Mouse (Mus musculus) brain, adult 2 months (tissue): Measurements from ENCODE around the gene Dnah11.

ENCODE experiments used
- DNase-seq: peaks from one replicate; pipeline ENCODE4 v3.0.0; 2011; ENCODE audit warnings: low read depth, low spot score

Gene Dnah11

DNA sequence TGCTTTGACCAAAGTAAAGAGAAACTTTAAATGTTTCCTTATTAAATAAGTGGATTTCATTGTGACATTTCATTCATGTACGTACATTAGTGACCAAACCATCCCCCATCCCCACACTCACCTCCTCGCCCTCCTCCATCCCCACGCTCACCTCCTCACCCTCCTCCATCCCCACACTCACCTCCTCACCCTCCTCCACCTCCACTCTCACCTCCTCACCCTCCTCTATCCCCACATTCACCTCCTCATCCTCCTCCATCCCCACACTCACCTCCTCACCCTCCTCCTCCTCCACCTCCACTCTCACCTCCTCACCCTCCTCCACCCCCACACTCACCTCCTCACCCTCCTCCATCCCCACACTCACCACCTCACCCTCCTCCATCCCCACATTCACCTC, 337.6 kb downstream of the Dnah11 start:
- no peak for DNase-seq

- no peak for DNase-seq
Observed at GRCm38 (mm10) chr12:117860840-117861239, 338.0 kb downstream of the Dnah11 start.

- no peak for DNase-seq
Observed at GRCm38 (mm10) chr12:117857884-117858283, 341.0 kb downstream of the Dnah11 start.

GRCm38 (mm10) chr12:117857023-117857422, 341.8 kb downstream of the Dnah11 start:
- no peak for DNase-seq

DNA sequence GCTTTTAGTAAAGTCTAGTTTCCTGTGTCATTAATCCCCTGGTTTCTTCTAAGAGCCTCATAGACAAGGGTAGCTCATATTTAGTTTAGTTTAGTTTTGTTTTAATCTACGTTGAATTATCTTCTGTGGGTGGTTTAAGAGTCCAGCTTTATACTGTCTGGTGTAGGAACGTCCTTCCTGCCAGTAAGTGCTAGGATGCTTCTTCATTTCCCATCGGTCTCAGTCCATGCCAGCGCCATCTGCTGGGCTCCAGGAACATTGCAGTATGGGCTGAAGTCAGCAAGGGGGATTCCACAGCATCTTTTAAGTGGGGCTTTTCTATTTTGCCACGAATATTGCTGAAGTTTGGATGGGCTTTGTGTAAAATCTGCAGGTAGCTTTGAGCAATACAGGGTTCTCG, 345.5 kb downstream of the Dnah11 start:
- DNase-seq, result peak; percentile 69

GRCm38 (mm10) chr12:117850472-117850871, 348.4 kb downstream of the Dnah11 start:
- DNase-seq, result no peak

GRCm38 (mm10) chr12:117848621-117849020, 350.2 kb downstream of the Dnah11 start:
- DNase-seq, result no peak

DNA sequence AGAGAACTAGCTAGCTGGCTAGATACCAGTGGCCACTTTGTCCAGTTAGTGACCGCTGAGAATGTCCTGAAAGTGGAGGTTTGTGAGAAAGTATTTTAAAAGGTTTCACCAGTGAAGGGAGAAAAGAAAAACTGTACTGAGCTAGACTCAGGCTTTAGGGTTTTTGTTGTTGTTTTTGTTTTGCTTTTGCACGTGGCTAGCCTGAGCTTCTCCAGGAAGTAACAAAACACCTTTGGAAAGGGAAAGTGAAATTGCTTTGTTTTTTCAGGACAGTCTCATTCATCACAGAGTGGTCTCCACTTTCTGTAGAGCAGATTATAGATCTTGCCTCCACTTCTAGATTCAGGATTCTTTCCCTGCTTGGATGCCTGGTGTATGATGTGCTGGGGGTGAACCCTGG, 353.9 kb downstream of the Dnah11 start:
- DNase-seq, result no peak

- no peak for DNase-seq
Observed at GRCm38 (mm10) chr12:117844075-117844408, 354.8 kb downstream of the Dnah11 start.

DNA sequence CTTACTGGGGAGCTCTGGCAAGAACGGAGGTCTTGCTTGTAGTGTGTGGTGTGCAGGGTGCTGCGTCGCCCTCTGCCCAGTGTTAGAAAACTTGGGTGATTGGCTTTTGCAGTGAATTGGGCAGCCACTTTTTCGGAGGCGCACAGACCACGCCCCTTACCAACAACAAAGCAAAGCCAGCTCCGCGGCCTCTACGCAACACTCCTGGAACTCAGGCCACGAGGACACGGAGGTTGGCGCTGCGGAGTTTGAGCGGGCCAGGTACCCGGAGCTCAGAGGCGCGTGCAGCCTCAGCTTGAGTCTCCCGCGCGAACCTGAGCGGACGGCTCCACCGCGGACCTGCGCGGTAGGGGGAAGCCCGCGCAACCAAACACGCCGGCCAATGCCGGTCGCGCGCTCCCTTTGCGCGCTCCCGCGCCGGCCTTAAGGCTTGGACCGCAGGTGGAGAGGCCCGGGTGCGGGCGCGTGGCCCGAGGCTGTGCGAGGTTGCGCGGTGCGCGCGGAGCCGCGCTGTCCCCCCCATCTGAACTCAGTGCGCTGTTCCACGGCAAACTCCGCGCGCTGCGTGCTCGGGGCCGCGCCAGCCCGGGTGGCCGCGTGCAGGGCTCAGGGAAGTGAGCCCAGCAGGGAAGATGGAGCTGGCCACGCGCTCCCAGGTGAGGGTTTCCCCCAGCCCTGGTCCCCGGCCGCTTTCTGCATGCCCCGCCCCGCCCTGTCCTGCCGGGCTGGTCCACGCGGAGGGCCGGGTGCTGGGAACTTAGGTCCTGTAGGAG, 355.4 kb downstream of the Dnah11 start:
- DNase-seq, result peak; percentile 69

DNA sequence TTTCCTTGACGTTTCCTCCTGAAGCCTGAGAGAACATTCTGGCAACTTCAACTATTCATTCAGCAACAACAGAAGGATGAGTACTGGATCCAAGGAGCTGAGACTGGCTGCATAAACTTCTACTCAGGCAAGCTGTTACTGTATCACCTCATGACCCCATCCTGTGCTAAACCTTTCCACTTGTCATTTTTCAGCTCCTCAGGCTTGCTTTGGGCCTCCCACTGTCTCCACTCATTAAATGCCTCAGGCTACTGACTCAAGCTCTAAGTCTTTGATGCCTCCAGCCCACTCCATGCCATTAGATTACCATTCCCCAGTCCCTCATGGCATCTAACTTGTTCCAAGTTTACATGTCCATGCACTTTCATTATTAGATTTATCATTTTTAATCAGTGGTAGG, 356.2 kb downstream of the Dnah11 start:
- no peak for DNase-seq

GRCm38 (mm10) chr12:117840705-117841104, 358.1 kb downstream of the Dnah11 start:
- DNase-seq, result no peak

DNA sequence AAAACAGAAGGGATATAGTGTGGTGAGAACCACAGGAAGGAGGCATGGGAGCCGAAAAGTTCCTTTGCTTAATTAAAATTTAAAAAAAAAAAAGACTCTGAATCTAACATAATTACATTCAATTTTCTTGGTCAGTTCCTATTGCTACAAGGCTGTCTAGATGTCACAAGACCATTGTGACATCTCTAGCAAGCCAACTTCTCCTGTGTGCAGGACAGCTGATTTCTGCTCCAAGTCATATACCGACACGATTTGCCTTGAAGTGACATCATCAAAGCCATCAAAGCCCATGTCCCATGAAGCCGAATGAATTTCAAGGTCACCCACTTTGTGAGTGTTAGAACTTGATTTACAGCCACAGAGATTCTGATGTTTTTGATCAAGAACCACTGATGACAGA, 361.5 kb downstream of the Dnah11 start:
- no peak for DNase-seq

DNA sequence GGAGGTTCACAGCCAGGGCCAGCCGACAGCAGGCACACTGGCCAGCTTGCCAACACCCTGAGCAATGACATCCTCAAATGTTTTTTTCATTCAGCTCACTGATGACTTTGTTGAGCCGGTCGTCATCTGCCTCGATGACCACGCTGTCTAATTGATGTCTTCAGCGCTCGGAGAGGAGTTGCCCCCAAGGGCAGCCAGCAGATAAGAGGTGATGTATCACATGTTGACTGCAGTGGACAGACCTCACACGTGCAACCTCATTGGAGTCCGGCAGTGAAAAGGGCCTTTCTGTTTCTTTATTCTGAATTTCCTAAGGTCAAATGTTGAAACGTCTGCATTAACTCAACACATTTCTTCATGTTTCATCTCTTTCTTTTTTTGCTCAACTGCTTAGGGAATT, 363.5 kb downstream of the Dnah11 start:
- DNase-seq, result no peak

DNA sequence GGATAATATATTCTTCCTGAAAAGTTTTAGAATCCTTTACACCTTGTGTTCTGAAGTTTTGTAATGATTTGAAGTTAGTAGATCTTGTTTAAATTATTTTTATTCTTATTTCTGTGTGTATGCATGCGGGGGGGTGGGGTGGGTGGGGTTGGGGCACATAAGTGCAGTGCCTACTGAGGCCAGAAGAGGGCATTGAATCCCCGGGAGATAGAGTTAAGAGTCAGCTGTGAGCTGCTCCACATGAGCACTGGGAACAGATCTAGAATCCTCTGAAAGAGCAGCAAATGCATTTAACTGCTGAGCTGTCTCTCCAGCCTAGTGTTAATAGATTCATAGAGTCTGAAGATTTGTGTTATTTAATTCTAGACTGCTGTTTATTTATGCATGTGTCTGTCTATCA, 364.2 kb downstream of the Dnah11 start:
- no peak for DNase-seq

DNA sequence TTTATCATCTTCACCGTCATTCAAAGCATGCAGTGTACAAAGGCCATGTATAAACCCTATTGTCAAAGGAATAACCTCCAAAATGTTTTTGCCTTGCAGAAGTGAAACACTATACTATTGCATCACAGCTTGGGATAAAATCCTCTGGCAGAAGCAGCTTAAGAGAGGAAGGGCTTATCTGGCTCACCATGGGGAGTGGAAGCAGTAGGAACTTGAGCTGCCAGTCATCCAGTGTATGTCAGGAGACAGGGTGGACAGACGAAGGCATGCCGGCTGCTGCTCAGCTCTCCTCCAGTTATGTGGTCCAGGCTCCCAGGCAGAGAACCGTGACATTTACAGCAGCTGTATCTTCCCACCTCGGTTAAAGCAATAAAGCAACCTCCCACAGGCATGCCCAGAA, 366.7 kb downstream of the Dnah11 start:
- DNase-seq, result no peak

DNA sequence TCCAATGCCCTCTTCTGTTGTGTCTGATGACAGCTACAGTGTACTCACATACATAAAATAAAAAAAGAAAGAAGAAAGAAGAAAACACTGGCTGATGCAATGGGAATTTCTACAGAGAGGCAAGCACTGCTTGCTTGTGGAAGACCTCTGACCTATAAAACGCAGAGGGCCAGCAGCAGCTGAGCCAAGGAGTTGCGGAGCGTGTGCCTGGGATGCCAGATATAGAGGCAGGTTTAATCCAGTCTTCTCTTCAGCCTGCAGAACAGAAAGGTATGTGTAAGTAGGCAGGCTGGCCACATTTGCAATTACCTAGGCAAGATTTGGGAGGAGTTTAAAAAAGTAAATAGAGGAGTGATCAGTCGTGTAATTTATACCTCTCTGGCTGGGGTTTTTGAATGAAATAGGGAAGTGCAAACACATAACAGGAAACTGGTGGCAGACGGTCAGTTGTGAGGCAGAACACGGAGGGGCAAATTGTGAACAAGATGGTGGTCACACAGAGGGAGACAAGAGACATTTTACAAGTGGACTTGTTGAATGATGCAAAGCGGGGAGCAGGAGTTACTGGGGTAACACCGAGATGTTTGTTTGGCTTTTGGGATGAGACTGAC, 367.4 kb downstream of the Dnah11 start:
- no peak for DNase-seq

DNA sequence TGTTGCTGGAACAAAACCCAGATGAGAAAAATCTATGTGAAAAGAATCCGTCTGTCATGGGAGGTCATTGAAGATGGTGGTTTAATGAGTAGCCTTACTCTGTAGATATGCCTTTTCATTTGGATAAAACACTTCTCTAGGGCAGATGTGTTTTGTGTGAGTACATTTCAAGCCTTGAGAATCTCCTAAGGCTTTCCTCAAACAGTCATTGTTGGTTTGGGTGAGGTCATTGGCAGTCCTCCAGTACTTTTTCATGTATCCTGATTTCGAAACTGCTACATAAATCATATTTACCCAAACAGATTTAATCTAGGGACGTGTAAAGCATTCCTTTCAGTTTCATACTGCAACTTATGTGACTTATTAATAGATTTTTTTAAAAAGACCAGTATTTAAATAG, 370.5 kb downstream of the Dnah11 start:
- DNase-seq, result no peak
